Mouse (Mus musculus) ES-Bruce4 (cell line): ENCODE measurements at regions not wholly inside any gene's neighbourhood (a gene's known extent, or its start where the extent isn't known, plus 50 kb on each side); places are given as distances from the start of the nearest gene placed in this dataset.

ENCODE experiments used
- CTCF ChIP-seq: IDR thresholded peaks from one replicate; pipeline ENCODE4 v1.8.1; 2011; ENCODE audit warnings: low read depth, low read length
- EP300 ChIP-seq: IDR thresholded peaks from 2 replicates; pipeline ENCODE4 v1.6.1; 2011; ENCODE audit warnings: low read depth, low read length; ENCODE audit not compliant: insufficient read depth
- POLR2A ChIP-seq: IDR thresholded peaks from one replicate; pipeline ENCODE4 v1.8.1; 2011; ENCODE audit warnings: low read length; ENCODE audit not compliant: insufficient read depth

DNA sequence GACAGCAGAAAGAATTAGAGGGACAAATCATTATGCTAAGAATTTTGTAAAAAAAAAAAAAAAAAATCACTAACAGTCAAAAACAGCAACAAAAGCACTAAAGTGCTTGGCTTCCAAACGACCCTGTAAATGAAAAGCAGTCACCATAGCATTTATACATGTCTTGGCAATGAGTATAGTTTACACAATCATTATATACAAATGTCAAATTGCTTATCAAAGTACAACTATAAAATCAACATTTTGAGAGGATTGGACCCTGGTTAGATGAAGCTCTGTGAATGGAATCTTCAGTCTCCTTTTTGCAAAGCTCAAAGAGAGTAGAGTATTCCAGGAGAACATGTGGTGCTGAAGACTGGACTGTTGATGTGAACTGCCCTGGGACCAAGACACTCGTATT is 367.0 kb upstream of the Dynlrb2 start:
- TF ChIP-seq CTCF = no peak
- TF ChIP-seq POLR2A = no peak
- no peak for TF ChIP-seq EP300
